Mouse (Mus musculus): ENCODE data around the gene Cd47.

DNA sequence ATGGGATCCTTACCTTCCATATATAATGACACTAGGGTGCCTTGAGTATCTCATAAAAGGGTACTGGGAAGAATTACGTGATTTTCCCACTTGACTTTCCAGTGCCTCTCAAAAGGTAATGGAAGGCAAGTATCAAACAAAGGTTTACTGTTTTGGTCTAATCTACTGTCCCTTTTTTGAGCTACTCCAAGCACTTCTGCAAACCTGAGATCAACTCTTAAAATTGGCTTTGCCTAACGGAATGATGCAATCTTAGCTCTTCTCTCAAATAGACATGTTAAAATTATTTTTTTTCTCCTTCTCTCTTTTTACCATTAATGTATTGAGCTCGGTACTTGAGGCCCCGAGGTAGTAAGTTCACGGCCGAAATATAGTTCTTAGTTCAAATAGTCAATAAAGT is 38.6 kb downstream of the Cd47 start:
- TF ChIP-seq CTCF (conservative IDR thresholded peaks at IDR 0.05; ENCODE audit: low read length) (no peak), NANOG (IDR thresholded peaks at IDR 0.05; ENCODE audit: borderline replicate concordance, low read length) (no peak), POU5F1 (IDR thresholded peaks at IDR 0.05; ENCODE audit: borderline replicate concordance, low read length) (no peak)

All from E14TG2a.4 (cell line).